32 mouse cellular contexts compared by ENCODE assay signal in the genomic region with DNA sequence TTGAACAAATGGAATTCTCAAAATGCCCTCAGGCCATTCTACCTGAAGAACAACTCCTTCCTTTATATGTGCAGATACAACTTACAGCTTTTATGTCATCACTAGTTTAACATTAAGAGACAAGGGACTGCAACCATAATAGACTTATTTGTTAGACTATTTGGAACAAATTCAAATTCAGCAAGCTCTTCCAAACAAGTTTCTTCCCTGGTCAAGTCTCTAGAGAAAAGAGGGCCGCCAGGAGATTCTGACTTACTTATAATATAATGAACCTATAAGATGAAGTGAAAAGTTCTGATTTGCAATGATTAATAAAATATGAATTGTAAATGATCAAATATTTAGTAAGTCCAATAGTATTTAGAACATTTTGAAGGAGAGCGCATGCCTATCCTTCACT. TPM values are rescaled to one million over a fixed set of nuclear protein-coding genes. Genes with fewer than 3 reads are reported as not detected.
"Had no signal": no experiment of that assay in that cellular context is flagged by ENCODE, and none has a peak within 500 bp of the region (broad histone marks: within the 10 kb centered on the region; RNA-seq: fewer than 3 reads in every experiment).

TSS of gene Olfr1238 (minus strand) at position 101 of the 400 bp plus-strand sequence.

- H3K4me1 ChIP-seq: embryonic facial prominence, embryonic 12.5 days; embryonic facial prominence, embryonic 13.5 days; embryonic facial prominence, embryonic 15.5 days; forebrain, embryonic 10.5 days; forebrain, embryonic 12.5 days; forebrain, embryonic 13.5 days; forebrain, embryonic 15.5 days; heart, embryonic 10.5 days had no signal

- DNase-seq: cerebellum, adult 8-10 months; cerebellum, adult 9-10 months; cerebellum, adult 9-11 months; cerebellum, postnatal 10 days; cerebellum, postnatal 14 days; cerebellum, postnatal 25 days; cerebellum, postnatal 36 days; forebrain, postnatal 0 days; gastrocnemius, adult 2 months; gastrocnemius, postnatal 10 days; gastrocnemius, postnatal 14 days; gastrocnemius, postnatal 25 days; gastrocnemius, postnatal 36 days; heart, adult 11 months; heart, adult 18-20 months; heart, adult 2 months had no signal

- H3K4me3 ChIP-seq: embryonic facial prominence, embryonic 12.5 days; embryonic facial prominence, embryonic 13.5 days; embryonic facial prominence, embryonic 15.5 days; erythroblast, embryonic 14.5 days; forebrain, embryonic 10.5 days; forebrain, embryonic 12.5 days; forebrain, embryonic 13.5 days; forebrain, embryonic 15.5 days; gastrocnemius, adult 2 months; heart, adult 2 months; heart, embryonic 10.5 days had no signal

- H3K27ac ChIP-seq: embryonic facial prominence, embryonic 12.5 days; embryonic facial prominence, embryonic 13.5 days; embryonic facial prominence, embryonic 15.5 days; forebrain, embryonic 10.5 days; forebrain, embryonic 12.5 days; forebrain, embryonic 13.5 days; forebrain, embryonic 15.5 days; gastrocnemius, adult 2 months; heart, adult 2 months; heart, embryonic 10.5 days had no signal

- ATAC-seq: forebrain, embryonic 13.5 days; forebrain, embryonic 14.5 days; forebrain, embryonic 15.5 days; forebrain, embryonic 16.5 days; forebrain, postnatal 0 days had no signal

- H3K9me3 ChIP-seq: embryonic facial prominence, embryonic 12.5 days; embryonic facial prominence, embryonic 13.5 days; embryonic facial prominence, embryonic 15.5 days; forebrain, embryonic 10.5 days; forebrain, embryonic 12.5 days; forebrain, embryonic 13.5 days; forebrain, embryonic 15.5 days; heart, embryonic 10.5 days had no signal

- H3K36me3 ChIP-seq: embryonic facial prominence, embryonic 12.5 days; embryonic facial prominence, embryonic 13.5 days; embryonic facial prominence, embryonic 15.5 days; forebrain, embryonic 10.5 days; forebrain, embryonic 12.5 days; forebrain, embryonic 15.5 days; heart, embryonic 10.5 days had no signal

- H3K27me3 ChIP-seq: embryonic facial prominence, embryonic 12.5 days; embryonic facial prominence, embryonic 13.5 days; embryonic facial prominence, embryonic 15.5 days; forebrain, embryonic 12.5 days; forebrain, embryonic 13.5 days; forebrain, embryonic 15.5 days had no signal

- H3K4me2 ChIP-seq: embryonic facial prominence, embryonic 12.5 days; embryonic facial prominence, embryonic 13.5 days; embryonic facial prominence, embryonic 15.5 days; forebrain, embryonic 12.5 days; forebrain, embryonic 13.5 days; forebrain, embryonic 15.5 days had no signal

- H3K9ac ChIP-seq: embryonic facial prominence, embryonic 12.5 days; embryonic facial prominence, embryonic 13.5 days; embryonic facial prominence, embryonic 15.5 days; forebrain, embryonic 12.5 days; forebrain, embryonic 13.5 days; forebrain, embryonic 15.5 days; forebrain, postnatal 0 days had no signal

RNA-seq across cellular contexts. Expression of gene Olfr1238, which starts in this region (rescaled TPM):
- polyA plus RNA-seq: cortical plate, adult 2 months; embryonic facial prominence, embryonic 11.5 days; embryonic facial prominence, embryonic 12.5 days; embryonic facial prominence, embryonic 13.5 days; embryonic facial prominence, embryonic 15.5 days; erythroblast, embryonic 14.5 days; forebrain, embryonic 10.5 days; forebrain, embryonic 11.5 days; forebrain, embryonic 12.5 days; forebrain, embryonic 13.5 days; forebrain, embryonic 14.5 days; forebrain, embryonic 15.5 days; forebrain, embryonic 16.5 days; forebrain, postnatal 0 days; frontal cortex, adult 2 months; gonadal fat pad, adult 2 months; heart, adult 2 months; heart, embryonic 10.5 days had no signal
